Mouse (Mus musculus) megakaryocyte, embryonic 14.5 days (primary cell): ENCODE results near the gene Tmem258.

Source experiments
- FLI1 ChIP-seq: IDR thresholded peaks from 2 replicates; pipeline ENCODE4 v1.6.1; 2012; ENCODE audit warnings: low read length, inconsistent platforms, mixed read lengths
- GATA1 ChIP-seq: IDR thresholded peaks from 3 replicates; pipeline ENCODE4 v1.6.1; 2012; ENCODE audit warnings: mixed read lengths, low read length, inconsistent platforms, borderline replicate concordance

- no peak for TF ChIP-seq FLI1
- no peak for TF ChIP-seq GATA1
These were observed 6.7 kb upstream of the Tmem258 start for GRCm38 (mm10) chr19:10197130-10197529.
